Mouse (Mus musculus) forebrain, embryonic 12.5 days (tissue): ENCODE measurements around the gene Ticam1. TPM values are rescaled to one million over a fixed set of nuclear protein-coding genes. Genes with fewer than 3 reads are reported as not detected.

Source experiments
- ATAC-seq: fragments of 200-750 bp; cut with Nextera tagmentation; 2 replicates; pipeline ENCODE4 v1.8.0; 2017; ENCODE audit warnings: moderate TSS enrichment; ENCODE audit not compliant: low FRiP score
- H3K27ac ChIP-seq: fragments of 300-500 bp; sonication (generic); 2 replicates; pipeline ENCODE4 v1.5.1; 2016; ENCODE audit warnings: mild to moderate bottlenecking
- H3K27me3 ChIP-seq: fragments of 300-500 bp; sonication (generic); 2 replicates; pipeline ENCODE4 v1.6.1; 2016; ENCODE audit warnings: mild to moderate bottlenecking
- H3K36me3 ChIP-seq: fragments of 300-500 bp; sonication (generic); replicated peaks from 2 replicates; pipeline ENCODE4 v1.6.1; 2016; ENCODE audit warnings: mild to moderate bottlenecking
- H3K4me1 ChIP-seq: fragments of 300-500 bp; sonication (generic); 2 replicates; pipeline ENCODE4 v1.6.1; 2016
- H3K4me2 ChIP-seq: fragments of 300-500 bp; sonication (generic); 2 replicates; pipeline ENCODE4 v1.6.1; 2016; ENCODE audit warnings: mild to moderate bottlenecking, moderate library complexity
- H3K4me3 ChIP-seq: fragments of 300-500 bp; sonication (generic); replicated peaks from 2 replicates; pipeline ENCODE4 v1.5.1; 2016; ENCODE audit warnings: mild to moderate bottlenecking
- H3K9ac ChIP-seq: fragments of 300-500 bp; sonication (generic); 2 replicates; pipeline ENCODE4 v1.6.1; 2016; ENCODE audit warnings: mild to moderate bottlenecking
- H3K9me3 ChIP-seq: fragments of 300-500 bp; sonication (generic); 2 replicates; pipeline ENCODE4 v1.6.1; 2016
- WGBS: fragments of 180-500 bp; shearing (Covaris S2); methylation state at CpG from one replicate; pipeline ENCODE4 v1.1.7; 2016; 5-methylcytosine and 5-hydroxymethylcytosine counted together
- polyA plus RNA-seq: library from polyadenylated mRNA; unstranded; fragments of >200 nt; fragmentation: Nextera tagmentation; extraction: Ambion mirVana; gene quantifications from 2 replicates; pipeline ENCODE4 v1.2.1, GENCODE M21; 2016

Ticam1 gene
- 1.5 and 1.7 TPM in 2 replicates for polyA plus RNA-seq

GRCm38 (mm10) chr17:56276643-56277566 lies at the start of gene Ticam1:
Ticam1 (minus strand) TSS chr17:56276786.
- 7% methylated on average over 17 of the region's 21 CpGs for WGBS
- peak within 1 kb of the TSS; percentile 78 for H3K27ac ChIP-seq
- peak within 1 kb of the TSS; percentile 65 for H3K9ac ChIP-seq
- peaks cover 9% of the 10 kb centered on the region; the same call in 1 of the 2 replicates for H3K36me3 ChIP-seq
- H3K4me1 ChIP-seq = peaks cover 18% of the 10 kb centered on the region
- no peaks in the 10 kb centered on the region for H3K9me3 ChIP-seq
- H3K4me2 ChIP-seq = peak within 1 kb of the TSS; percentile 72
- peak; percentile 87 for ATAC-seq
- no peaks in the 10 kb centered on the region for H3K27me3 ChIP-seq
- H3K4me3 ChIP-seq = peak within 1 kb of the TSS; percentile 46

GRCm38 (mm10) chr17:56325450-56326152 lies 49.0 kb upstream of the Ticam1 start, which contains the start of gene Kdm4b:
Kdm4b (plus strand) TSS chr17:56326062.
- H3K4me3 ChIP-seq = peak within 1 kb of the TSS; percentile 84
- no peaks in the 10 kb centered on the region for H3K27me3 ChIP-seq
- peak; percentile 100 for ATAC-seq
- H3K9me3 ChIP-seq = no peaks in the 10 kb centered on the region
- peaks cover 26% of the 10 kb centered on the region for H3K36me3 ChIP-seq
- under 1% methylated on average over 56 of the region's 57 CpGs for WGBS
- peak within 1 kb of the TSS; percentile 96 for H3K9ac ChIP-seq
- peaks cover 36% of the 10 kb centered on the region for H3K4me1 ChIP-seq
- H3K4me2 ChIP-seq = peak within 1 kb of the TSS; percentile 97
- H3K27ac ChIP-seq = peak within 1 kb of the TSS; percentile 94

- no peaks in the 10 kb centered on the region for H3K9me3 ChIP-seq
- H3K36me3 ChIP-seq = peaks cover 38% of the 10 kb centered on the region
- WGBS = 63% methylated on average over 3 of the region's 3 CpGs
Measured at GRCm38 (mm10) chr17:56324419-56324818, 47.8 kb upstream of the Ticam1 start.

GRCm38 (mm10) chr17:56309191-56309945 lies 32.8 kb upstream of the Ticam1 start:
- no peak for ATAC-seq
- Histone ChIP-seq H3K27ac (no peak overlapping the region), H3K4me1 (peaks cover 38% of the 10 kb centered on the region), H3K4me2 (no peak overlapping the region), H3K27me3 (no peaks in the 10 kb centered on the region), H3K9ac (no peak overlapping the region), H3K4me3 (no peak overlapping the region), H3K36me3 (peaks cover 92% of the 10 kb centered on the region), H3K9me3 (no peaks in the 10 kb centered on the region)
- WGBS = 92% methylated on average over 15 of the region's 15 CpGs

More at GRCm38 (mm10) chr17:56324419-56324818, 47.8 kb upstream of the Ticam1 start:
- Histone ChIP-seq H3K4me1 (peaks cover 24% of the 10 kb centered on the region), H3K9ac (no peak overlapping the region), H3K27me3 (no peaks in the 10 kb centered on the region), H3K27ac (peak overlapping the region; percentile 36; the same call in 1 of the 2 replicates), H3K4me3 (no peak overlapping the region), H3K4me2 (no peak overlapping the region)
- ATAC-seq = no peak

- 93% methylated on average over 6 of the region's 6 CpGs for whole genome bisulfite sequencing
- Histone ChIP-seq H3K4me2 (no peak overlapping the region), H3K36me3 (peaks cover 80% of the 10 kb centered on the region), H3K27me3 (no peaks in the 10 kb centered on the region), H3K27ac (no peak overlapping the region), H3K9me3 (no peaks in the 10 kb centered on the region), H3K9ac (peak overlapping the region; percentile 40; the same call in 1 of the 2 replicates), H3K4me1 (peaks cover 46% of the 10 kb centered on the region), H3K4me3 (no peak overlapping the region)
- ATAC-seq = no peak
Measured at GRCm38 (mm10) chr17:56308088-56308487, 31.5 kb upstream of the Ticam1 start.

GRCm38 (mm10) chr17:56305826-56306225 lies 29.2 kb upstream of the Ticam1 start:
- Histone ChIP-seq H3K27me3 (no peaks in the 10 kb centered on the region), H3K4me1 (peaks cover 54% of the 10 kb centered on the region), H3K4me3 (peak overlapping the region; percentile 85), H3K36me3 (peaks cover 57% of the 10 kb centered on the region), H3K4me2 (peak overlapping the region; percentile 96), H3K9ac (peak overlapping the region; percentile 85; the same call in 1 of the 2 replicates), H3K27ac (0 out of 2 replicates have a peak overlapping the region, but pooled peaks have one; percentile 5), H3K9me3 (no peaks in the 10 kb centered on the region)
- WGBS = 59% methylated on average over 8 of the region's 8 CpGs
- ATAC-seq = no peak

GRCm38 (mm10) chr17:56305156-56305555 lies 28.6 kb upstream of the Ticam1 start:
- H3K27ac ChIP-seq = 0 out of 2 replicates have a peak overlapping the region, but pooled peaks have one; percentile 5
- WGBS = 32% methylated on average over 8 of the region's 9 CpGs
- no peaks in the 10 kb centered on the region for H3K9me3 ChIP-seq
- peak overlapping the region; percentile 85 for H3K9ac ChIP-seq
- peaks cover 54% of the 10 kb centered on the region for H3K4me1 ChIP-seq
- H3K27me3 ChIP-seq = no peaks in the 10 kb centered on the region
- peak overlapping the region; percentile 96 for H3K4me2 ChIP-seq
- no peak for ATAC-seq
- H3K4me3 ChIP-seq = peak overlapping the region; percentile 85
- peaks cover 50% of the 10 kb centered on the region for H3K36me3 ChIP-seq

- H3K9ac ChIP-seq = peak overlapping the region; percentile 85
- no peak for ATAC-seq
- H3K4me2 ChIP-seq = peak overlapping the region; percentile 96
- 0 out of 2 replicates have a peak overlapping the region, but pooled peaks have one; percentile 19 for H3K27ac ChIP-seq
- H3K9me3 ChIP-seq = no peaks in the 10 kb centered on the region
- H3K27me3 ChIP-seq = no peaks in the 10 kb centered on the region
- H3K4me1 ChIP-seq = peaks cover 54% of the 10 kb centered on the region
- peak overlapping the region; percentile 85 for H3K4me3 ChIP-seq
- 16% methylated on average over 11 of the region's 11 CpGs for WGBS
- H3K36me3 ChIP-seq = peaks cover 46% of the 10 kb centered on the region
Measured at GRCm38 (mm10) chr17:56304718-56305117, 28.1 kb upstream of the Ticam1 start.

- H3K4me2 ChIP-seq = peak overlapping the region; percentile 96
- under 1% methylated on average over 68 of the region's 68 CpGs for WGBS
- peak overlapping the region; percentile 91 for H3K27ac ChIP-seq
- peaks cover 39% of the 10 kb centered on the region for H3K36me3 ChIP-seq
- peak overlapping the region; percentile 85 for H3K9ac ChIP-seq
- no peaks in the 10 kb centered on the region for H3K9me3 ChIP-seq
- no peaks in the 10 kb centered on the region for H3K27me3 ChIP-seq
- peak; percentile 95 for ATAC-seq
- H3K4me1 ChIP-seq = peaks cover 54% of the 10 kb centered on the region
- peak overlapping the region; percentile 85 for H3K4me3 ChIP-seq
Measured at GRCm38 (mm10) chr17:56303847-56304586, 27.4 kb upstream of the Ticam1 start.

- H3K4me2 ChIP-seq = peak within 1 kb of the TSS; percentile 96
- peak within 1 kb of the TSS; percentile 91 for H3K27ac ChIP-seq
- H3K9ac ChIP-seq = peak within 1 kb of the TSS; percentile 85
- H3K36me3 ChIP-seq = peaks cover 32% of the 10 kb centered on the region
- H3K4me1 ChIP-seq = peaks cover 48% of the 10 kb centered on the region
- WGBS = under 1% methylated on average over 43 of the region's 43 CpGs
- H3K9me3 ChIP-seq = no peaks in the 10 kb centered on the region
- peak within 1 kb of the TSS; percentile 85 for H3K4me3 ChIP-seq
- H3K27me3 ChIP-seq = no peaks in the 10 kb centered on the region
- ATAC-seq = peak; percentile 82
Measured at GRCm38 (mm10) chr17:56303160-56303846, 26.7 kb upstream of the Ticam1 start, which contains the start of gene Uhrf1. Uhrf1 (plus strand) TSS chr17:56303321.
